Mouse (Mus musculus): Measurements from ENCODE around the gene Arhgap44.

Arhgap44 gene

DNA sequence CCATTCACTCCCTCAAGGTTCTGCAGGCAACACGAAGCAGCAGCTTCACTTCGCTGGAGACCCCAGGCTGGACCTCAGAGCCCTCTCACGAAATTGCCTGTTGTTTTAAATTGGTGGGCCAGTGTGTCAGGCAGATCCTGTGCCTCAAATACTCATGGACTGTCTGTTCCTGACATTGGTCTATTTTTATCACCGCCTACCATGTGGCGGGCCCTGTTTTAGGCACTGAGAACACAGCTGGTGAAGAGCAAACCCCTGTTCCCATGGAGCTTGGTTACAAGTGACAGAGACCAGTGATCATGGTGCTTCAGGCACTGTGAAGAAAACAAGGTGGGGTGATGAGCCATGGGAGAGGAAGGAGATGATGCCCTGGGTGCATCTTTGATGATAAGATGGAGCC lies 93.2 kb downstream of the Arhgap44 start:
- DNase-seq: no peak

DNA sequence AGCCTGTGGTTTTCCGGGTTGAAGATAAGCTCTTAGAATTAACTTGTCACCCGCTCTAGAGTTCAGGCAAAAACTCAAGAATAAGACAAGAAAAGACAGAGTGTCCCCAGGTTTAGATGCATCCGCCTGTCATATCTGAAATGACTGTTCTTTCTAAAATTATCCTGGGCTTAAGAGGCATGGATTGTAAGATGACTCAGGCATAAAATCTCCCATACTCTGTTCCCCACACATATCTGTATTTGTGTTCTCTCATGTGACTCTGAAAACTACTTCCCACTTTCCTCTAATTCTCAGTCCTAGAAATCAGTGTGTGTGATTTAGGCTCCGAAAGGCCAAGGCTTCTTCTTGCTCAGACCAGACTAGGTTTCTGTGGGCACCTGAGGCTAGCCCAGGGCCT lies 93.7 kb downstream of the Arhgap44 start:
- no peak for DNase-seq

DNA sequence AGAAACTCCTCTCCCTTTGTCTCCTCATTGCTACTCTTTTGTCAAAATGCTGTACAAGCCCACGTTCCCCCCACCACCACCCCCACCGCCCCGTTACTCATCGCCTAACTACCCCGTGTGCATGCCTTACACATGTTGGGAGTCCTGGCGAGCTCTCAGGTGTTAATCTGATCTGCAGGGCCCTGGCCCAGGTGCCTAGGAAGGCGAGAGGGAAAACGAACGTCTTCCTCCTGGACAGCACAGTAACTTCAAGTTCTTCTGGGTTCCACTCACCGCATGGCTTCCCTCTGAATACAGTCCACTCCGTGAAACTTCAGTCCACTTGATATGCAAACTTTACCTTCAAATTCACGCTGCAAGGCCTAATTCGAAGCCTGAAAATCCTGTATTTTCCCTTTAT lies 97.6 kb downstream of the Arhgap44 start:
- no peak for DNase-seq

DNA sequence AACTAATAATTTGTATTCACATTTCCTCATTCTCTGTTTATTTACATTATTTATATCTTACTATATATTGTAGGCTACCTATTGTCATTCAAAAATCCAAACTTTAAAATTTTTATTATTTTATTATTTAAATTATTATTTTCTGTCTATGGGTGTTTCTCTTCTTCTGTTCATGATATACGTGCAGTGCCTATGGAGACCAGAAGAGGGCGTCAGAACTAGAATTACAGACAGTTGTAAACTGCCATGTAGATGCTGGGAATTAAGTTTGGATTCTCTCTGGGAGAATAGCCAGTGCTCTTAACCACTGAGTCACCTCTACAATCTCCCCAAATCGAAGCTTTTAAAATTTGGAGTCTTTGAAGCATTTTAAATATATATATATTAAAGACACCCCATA lies 101.3 kb downstream of the Arhgap44 start:
- no peak for DNase-seq

DNA sequence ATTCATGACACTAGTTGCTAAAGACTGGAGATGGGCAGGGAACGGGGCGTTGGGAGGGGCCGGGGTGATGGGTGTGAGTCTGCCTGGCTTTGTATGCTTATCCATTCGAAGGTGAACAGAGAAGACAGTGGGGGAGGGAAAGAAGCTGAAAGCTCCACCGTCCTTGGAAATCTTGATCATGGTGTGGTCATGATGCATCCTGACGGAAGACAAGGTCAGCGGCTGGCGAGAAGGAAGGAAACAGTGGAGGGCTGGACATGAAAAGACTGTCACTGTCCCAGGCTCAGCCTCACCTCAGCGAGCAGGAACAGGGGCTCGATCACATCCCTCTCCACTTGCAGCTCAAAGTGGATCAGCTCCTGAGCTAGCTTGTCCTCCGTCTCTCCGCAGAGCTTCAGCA lies 103.2 kb downstream of the Arhgap44 start:
- no peak for DNase-seq

DNA sequence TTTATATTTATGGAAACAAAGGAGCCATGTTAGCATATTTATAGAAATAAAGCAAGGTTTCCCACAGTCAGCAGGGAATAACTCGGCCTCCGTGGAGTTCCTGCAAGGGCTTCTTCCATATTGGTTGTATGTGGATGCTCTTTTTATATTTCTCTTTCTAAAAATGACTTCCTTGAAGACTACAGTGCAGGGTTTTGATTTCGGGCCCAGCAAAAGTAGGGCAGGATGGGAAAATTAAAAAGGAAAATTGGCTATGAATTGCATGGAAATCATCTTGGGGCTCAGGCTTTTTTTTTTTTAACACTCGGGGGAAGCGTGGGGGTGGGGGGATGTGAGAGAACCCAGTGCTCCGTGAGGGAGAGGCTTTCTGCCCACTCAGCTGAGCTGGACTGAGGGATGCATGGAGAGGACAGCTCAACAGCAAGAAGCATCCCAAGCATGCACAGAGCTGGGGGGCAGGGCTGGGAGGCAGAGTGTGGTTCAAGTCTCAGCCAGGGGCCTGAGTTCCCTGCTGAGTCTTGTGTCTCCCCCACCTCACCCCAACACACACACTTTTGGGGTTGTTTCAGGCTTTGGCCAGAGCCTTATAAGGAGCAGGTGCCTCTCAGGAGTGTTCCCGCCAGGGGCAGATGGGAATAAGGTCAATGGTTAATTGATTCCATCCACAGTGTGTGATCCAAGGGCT lies 104.4 kb downstream of the Arhgap44 start:
- peak; percentile 19 for DNase-seq

DNA sequence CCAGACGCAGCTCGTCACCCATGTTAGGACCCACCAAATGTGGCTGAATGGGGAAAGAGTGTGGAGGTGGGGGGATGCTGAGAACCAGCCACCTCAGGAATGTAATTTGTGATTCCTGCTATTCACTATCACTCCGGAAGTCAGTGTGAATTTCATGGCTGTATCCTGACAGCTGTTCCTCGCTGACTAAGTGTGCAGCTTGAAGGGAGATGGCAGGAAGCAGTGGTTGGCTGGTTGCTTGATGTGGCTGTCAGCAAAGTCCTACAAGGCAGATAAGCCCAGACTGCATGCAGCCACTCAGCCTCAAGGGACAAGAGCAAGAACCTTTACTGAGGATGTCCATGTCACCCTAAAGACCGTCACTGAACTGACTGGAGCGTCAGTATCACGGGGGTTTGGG lies 107.2 kb downstream of the Arhgap44 start:
- DNase-seq: no peak

DNA sequence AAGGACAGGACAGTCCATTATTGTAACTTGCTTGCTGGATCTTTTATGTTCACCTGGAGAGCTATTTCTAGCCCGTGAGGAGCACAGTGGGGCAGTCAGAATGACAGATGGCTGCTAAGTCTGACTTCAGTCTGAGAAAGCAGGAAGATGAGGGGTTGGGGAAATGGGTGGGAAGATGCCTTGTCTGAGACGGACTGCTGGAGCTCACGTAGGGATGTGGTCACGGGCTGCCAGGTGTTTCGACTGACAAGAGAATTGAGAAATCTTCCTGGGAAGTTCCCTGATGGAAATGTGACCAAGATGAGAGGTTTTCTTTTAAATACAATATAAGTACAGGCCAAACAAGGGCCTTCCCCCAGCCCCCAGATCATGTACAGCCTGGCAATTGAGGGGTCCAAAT lies 108.5 kb downstream of the Arhgap44 start:
- no peak for DNase-seq

DNA sequence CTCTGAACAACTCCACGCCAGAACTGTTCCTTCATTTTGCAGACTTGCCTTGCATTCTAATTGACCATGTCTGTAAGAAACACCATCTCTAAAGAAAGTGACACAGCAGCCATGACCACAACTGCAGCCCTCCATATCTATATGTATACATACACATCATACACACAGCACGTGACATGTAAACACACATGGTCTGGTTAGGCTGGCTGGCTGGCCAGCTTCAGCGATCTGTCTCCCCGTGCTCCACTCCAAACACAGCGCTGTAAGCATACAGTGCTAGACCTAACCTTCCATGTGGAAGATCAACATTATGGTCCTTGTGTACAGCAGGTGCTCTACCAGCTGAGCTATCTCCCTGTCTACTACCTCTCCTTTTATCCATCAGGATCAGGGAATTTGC lies 111.9 kb downstream of the Arhgap44 start:
- DNase-seq: no peak

DNA sequence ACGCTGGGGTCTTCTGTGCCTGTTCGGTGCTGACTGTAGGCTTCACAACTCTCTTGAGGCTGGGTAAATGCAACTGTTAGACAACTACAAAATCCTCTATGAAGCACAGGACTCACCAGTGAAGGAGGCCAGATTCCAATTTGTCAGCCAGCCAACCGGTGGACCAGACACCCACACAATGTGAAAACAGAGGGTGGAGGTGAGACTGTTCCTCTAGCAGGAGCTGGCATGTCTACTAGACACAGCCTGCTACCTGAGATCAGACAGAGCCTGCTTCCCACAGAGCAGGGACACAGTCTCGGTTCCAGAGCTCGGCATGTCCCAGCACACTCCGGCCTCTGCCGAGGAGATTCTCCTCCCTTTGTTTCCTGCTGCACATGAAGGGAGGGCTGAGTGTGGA lies 113.7 kb downstream of the Arhgap44 start:
- no peak for DNase-seq

DNA sequence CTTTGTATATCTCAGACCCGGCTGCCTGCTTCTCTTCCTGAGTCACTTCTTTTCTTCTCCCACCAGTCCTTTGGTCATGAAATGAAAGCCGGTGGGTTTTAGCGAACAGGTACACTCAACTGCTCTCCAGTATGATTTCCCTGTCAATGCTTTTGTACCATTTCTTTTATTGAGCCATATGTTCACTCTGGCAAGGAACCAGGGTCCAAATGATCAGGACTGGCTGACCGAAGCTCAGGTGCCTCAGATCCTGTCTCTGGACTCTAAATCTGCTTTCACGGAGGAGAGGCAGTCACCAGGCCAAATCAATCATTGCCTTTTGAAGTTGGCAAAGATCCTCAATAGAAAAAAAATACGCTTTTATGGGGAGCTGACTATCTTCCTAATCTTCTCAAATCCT lies 122.2 kb downstream of the Arhgap44 start:
- DNase-seq: no peak

DNA sequence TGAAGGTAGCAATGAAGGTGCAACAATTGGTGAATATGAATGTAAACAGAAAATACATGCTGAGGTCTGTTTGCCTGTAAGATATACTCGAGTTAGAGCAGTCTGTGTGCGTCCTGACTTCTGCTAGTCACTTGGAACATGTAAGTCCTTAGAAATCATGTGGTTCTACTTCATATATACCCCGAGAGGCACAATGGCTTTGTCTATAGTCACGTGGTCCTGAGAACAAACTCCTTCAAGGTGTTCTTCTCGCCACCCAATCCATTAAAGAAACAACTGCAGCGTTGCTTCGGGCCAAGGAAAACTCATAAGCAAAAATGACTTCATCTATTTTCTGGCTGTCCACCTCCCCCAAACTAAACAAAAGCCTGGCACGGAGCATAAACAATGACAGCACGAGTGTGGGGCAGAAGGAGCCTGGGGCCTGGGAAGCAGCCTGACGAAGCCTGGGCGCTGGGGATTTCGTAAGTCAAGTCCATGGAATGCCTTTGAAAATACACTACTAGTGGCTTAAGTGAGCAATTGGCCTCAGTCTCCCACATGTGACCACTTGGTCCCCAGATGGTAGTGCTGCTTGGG lies 123.2 kb downstream of the Arhgap44 start:
- DNase-seq: no peak

DNA sequence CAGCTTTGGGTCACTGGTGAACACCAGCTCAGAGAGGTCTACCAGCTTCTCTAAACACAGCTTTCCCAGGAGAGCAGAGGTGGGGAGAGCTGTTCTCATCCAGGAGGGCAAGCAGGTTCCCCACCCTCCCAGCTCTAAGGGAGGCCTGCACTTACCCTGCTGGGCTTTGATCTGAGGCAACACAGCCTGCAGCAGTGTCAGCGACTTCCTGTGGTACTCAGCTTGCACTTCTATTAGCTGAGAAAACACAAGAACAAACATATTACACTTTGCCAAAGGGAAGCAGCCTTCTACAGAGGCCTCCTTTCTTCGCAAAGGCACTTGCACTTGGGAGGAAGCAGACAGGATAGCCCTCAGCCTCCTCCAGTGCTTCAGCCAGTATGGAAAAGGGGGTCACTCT lies 123.8 kb downstream of the Arhgap44 start:
- no peak for DNase-seq

DNA sequence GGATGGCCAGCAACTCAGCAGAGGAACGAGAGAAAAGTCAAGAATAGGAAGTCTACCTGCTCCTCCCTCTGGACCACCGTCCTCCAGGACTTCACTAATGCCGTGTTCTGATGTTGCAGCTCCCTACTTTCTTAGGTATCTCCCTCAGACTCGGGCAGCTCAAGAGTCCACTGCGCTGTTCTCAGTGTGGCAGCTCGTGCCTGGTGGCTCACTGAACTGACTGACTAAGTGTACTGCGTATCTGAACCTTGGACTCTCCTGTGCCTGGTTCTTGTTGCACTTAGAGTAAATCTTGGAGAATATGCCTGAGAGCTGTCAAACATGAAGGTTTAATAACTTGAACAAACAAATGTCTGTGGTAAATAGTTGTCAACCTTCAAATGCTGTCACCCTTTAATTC lies 130.5 kb downstream of the Arhgap44 start:
- DNase-seq: no peak

DNA sequence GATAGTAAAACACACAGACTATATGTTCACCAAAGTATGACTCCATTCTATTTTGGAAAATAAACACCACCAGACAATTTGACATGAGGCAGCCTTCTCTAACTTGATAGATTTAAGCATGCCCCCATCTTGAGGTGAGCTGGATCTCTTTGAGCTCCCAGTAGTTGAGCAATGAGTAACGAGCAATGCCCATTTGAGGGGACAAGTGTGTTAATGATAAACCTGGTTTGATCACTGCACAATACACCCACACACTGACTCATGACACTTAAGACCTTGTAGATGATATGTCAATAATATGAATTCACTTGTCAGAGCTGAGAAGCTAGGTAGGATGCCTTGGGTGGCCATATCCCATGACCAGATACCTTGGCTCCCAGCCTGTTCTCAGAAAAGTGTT lies 132.6 kb downstream of the Arhgap44 start:
- no peak for DNase-seq

DNA sequence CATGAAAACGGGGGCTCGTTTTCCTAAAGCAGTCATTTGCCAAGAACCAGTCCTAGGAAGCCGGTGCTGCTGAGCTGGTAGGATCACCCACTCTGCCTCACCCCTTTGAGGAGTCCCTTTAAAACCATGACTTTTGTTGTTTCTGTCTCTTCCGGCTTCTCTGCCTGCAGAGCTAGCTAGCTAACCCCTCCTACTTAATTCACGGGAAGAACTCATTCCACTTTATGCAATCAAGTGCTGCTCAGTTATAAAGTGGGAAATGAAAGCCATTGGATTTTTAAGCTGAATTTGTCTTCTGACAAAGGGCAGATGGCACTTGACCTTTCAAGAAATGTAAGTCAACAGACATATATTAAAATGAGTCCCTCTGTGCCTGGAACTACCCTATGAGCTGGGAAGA lies 134.7 kb downstream of the Arhgap44 start:
- DNase-seq: no peak

DNA sequence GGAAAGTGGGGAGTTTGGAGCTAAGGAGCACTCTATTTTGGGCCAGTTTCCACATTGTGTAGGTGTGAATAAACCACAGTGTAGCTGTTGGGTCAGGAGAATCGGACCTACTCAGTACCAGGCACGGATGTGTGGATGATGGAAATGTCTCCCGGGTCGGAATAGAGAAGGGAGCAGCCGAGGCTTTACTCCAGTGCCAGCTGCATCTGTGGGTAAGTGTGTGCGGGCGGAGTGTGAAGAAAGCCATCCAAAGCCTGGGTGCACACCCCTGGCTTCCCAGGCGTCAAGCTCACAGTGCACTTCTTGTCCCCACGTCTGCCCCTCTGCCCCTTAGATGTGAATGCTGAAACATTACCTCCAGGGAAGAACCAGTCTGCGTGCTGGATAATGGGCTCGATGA lies 140.0 kb downstream of the Arhgap44 start:
- DNase-seq: no peak

DNA sequence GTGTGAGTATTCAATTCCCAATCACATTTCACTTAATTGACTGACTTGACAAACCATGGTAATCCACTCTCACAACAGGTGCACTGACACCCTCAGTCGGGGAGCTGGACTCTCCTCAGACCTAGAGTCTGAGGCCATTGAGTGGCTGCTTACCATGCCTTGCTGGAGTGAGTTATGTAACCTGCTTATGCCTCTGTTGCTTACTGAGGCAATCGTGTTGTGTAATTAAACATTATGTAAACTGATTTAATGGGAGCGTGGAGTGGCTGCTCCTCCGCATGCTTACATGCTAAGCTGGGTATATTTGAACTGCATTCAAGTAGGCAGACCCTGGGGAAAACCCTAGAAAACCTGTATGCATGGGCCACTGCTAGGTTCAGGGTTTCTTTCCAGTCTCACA lies 142.0 kb downstream of the Arhgap44 start:
- no peak for DNase-seq

DNA sequence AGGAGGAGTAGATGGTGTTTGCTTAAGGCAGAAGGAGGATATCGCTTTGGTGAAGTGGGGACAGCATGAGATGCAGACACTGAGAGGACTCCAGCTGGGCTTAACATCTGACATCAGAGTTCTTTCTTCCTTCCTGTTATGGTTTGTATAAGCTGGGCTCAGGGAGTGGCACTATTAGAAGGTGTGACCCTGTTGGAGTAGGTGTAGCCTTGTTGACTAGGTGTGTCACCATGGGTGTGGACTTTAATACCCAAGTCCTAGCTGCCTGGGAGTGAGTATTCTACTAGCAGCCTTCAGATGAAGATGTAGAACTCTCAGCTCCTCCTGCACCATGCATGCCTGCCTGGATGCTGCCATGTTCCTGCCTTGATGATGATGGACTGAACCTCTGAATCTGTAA lies 146.0 kb downstream of the Arhgap44 start:
- DNase-seq: no peak

DNA sequence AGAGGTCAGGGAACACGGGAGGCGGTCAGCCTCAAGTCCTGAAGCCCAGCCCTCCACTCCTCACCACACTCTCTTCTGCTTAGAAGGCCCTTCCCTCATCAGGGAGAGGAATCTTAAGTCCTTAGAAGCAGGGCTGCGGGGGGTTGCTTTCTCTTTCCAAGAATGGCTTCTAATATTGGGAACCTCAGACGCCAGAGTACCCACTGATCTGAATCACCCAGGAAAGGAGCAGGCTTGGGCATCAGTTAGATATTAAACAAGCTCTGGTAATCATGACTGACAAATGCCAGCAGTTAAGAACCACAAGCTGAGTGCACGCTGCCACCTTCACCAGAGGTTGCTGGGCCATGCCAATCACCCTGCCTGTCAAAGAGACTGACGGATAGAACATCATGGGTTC lies 148.9 kb downstream of the Arhgap44 start:
- DNase-seq: no peak

DNA sequence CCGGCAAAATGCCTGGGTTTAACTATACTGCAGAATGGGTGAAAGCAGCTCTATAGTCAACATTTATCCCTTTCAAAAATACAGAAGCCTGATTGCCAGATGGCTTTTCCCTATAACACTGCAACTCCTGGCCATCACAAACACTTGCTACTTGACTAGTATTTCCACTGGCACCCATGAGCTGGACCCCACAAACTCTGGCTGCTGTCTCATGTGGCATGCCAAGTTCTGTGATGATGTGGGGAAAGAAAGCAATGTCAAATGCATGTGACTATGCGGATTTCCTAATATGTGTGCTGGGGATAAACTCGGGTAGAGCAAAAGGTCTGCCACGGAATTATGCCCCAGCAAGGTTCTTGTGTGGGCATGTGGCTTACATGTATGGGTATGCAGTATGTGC lies 156.7 kb downstream of the Arhgap44 start:
- no peak for DNase-seq

DNA sequence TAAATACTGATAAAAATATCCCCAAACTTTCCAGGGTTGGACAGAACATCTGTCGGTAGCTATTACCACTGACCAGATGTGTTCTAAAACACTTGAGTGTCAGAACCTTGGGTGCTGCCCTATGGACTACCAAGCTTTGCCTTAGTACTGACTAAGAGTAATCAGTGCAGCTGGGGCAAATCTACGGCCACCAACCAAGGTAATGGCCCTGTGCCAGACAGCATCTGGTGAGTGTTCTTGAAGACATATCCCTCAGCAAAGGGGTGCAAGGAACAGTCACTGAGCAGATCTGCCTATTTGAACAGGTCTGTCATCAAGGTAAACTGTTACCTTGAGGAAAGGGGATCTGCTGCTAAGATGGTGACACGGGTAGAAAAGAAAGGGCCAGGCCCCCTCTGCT lies 157.9 kb downstream of the Arhgap44 start:
- no peak for DNase-seq

DNA sequence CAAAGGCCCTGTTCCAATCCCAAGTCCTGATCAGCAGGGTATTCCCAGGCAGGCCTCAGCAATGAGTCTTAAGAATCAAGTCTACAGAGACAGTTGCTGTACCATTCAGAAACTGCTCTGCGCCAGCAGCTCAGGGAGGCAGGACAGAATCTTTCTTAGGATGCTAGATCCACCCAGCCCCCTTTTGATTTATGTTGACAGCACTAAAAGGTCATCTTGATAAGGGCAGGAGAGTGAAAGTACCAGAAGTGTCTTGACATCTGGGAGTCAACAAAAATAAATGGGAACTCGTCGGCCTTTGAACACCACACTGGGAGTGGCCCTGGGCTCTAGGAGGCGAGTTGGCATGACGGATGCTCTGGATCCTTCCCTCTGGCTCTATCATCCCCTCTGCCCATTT lies 159.2 kb downstream of the Arhgap44 start:
- no peak for DNase-seq

DNA sequence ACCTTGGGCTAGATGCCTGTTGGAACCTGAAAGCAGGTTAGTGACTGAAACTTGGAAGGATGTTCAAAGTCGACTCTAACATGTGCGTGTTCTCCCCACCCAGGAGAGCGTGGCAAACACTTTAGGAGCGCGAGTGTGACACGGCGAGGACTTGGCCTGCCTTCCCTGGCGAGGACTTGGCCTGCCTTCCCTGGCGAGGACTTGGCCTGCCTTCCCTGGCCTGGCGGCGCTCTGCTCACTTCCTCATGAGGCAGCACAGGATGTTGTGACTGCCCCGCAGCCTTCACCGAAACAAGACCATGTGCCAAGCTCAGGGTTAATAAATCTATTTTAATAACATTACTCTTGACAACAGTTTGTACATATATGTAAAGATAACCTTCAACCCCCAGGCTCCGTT lies 161.0 kb downstream of the Arhgap44 start:
- no peak for DNase-seq

DNA sequence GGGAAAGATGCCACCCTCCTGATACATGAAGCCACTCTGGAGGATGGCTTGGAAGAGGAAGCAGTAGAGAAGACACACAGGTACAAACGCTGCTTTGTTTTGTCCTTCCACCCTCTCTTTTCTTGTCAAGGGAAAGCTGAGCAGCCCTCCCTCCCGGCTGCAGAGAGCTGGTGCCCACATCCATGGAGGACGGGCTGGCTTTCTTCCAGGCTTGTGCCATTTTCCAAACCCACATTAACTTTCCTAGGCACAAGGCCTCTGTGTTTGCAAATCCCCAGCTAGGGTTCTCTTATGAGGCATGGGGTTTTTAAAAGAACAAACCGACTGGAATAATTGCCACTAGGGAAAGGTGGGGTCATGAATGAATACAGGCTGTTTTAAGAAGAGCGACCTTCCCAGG lies 163.1 kb downstream of the Arhgap44 start:
- DNase-seq: no peak

Measured in retina, postnatal 1 day (tissue).